Mouse (Mus musculus) testis, adult 2 months (tissue): ENCODE results near the gene Pon2. TPM values are rescaled to one million over a fixed set of nuclear protein-coding genes. Genes with fewer than 3 reads are reported as not detected.
A peak's percentile ranks its signal among the peaks of the same experiment; 100 is the strongest.

Experiments
- H3K27ac ChIP-seq: fragments of 200-500 bp; 2 replicates; pipeline ENCODE4 v1.5.1; 2012; ENCODE audit warnings: low read depth, low read length; ENCODE audit not compliant: control insufficient read depth, insufficient read depth
- H3K27me3 ChIP-seq: fragments of 200-500 bp; 2 replicates; pipeline ENCODE4 v1.6.1; 2012; ENCODE audit warnings: mild to moderate bottlenecking, low read length, moderate library complexity; ENCODE audit not compliant: control insufficient read depth, insufficient read depth
- H3K36me3 ChIP-seq: fragments of 200-500 bp; 2 replicates; pipeline ENCODE4 v1.6.1; 2012; ENCODE audit warnings: mild to moderate bottlenecking, low read length; ENCODE audit not compliant: control insufficient read depth, insufficient read depth
- H3K4me1 ChIP-seq: fragments of 200-500 bp; 2 replicates; pipeline ENCODE4 v1.6.1; 2012; ENCODE audit warnings: low read length; ENCODE audit not compliant: control insufficient read depth, insufficient read depth
- H3K4me3 ChIP-seq: fragments of 200-500 bp; 2 replicates; pipeline ENCODE4 v1.5.1; 2012; ENCODE audit warnings: low read depth, mild to moderate bottlenecking, low read length, moderate library complexity, mixed read lengths; ENCODE audit not compliant: control insufficient read depth
- CTCF ChIP-seq: fragments of 200-500 bp; IDR thresholded peaks from 2 replicates; pipeline ENCODE4 v1.5.1; 2012; ENCODE audit warnings: low read depth, mild to moderate bottlenecking, inconsistent platforms, low read length, moderate library complexity; ENCODE audit not compliant: control insufficient read depth, insufficient read depth, insufficient replicate concordance
- POLR2A ChIP-seq: fragments of 200-500 bp; IDR thresholded peaks from 2 replicates; pipeline ENCODE4 v1.6.1; 2012; ENCODE audit warnings: low read depth, mild to moderate bottlenecking, inconsistent platforms, low read length, moderate library complexity; ENCODE audit not compliant: control insufficient read depth
- polyA plus RNA-seq: library from polyadenylated mRNA; depleted of rRNA; stranded (reverse); fragments of >200 nt; gene quantifications from 2 replicates; pipeline ENCODE4 v1.2.3, GENCODE M21; 2012

Gene Pon2
- polyA plus RNA-seq, 1 experiment, result 27.9 TPM

DNA sequence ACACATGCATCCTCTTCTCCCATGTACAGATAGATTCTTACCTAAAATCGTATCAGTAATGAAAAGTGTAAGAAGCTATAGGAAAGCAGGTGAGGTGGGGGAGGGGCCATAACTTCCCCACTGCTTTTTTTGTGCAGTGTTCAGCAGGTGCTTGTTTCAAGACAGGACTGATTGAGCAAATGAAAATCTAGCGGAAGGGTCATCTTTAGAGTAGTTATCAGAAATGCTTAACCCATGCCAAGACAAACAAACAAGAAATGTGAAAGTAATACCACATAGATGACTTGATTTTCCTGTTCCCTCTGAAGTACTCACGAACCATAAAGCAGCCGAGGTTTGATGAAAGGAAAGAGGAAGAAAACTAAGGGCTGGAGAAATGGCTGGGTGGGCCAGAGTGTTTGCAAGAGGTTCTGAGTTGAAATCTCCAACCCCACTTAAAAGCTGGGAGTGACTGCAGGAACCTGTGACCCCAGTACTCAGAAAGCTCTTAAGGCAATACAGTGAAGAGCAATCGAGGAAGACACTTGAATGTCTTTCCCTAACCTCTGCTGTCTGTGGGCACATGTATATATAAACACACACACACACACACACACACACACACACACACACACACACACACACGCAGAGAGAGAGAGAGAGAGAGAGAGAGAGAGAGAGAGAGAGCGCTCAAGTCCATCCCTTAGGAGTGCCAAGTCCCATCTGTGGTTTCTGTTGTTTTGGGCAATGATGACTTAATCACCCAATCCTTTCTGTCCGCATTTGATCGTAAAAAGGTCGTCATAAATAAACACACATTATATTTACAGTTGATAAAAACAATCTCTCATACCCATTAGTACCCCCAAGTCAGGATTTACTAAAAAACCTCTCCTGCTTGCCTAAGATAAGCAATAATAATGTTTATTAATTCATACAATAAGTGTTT, 35.7 kb downstream of the Pon2 start:
- TF ChIP-seq POLR2A (no peak), CTCF (no peak)
- Histone ChIP-seq H3K27me3 (no peaks in the 10 kb centered on the region), H3K36me3 (no peaks in the 10 kb centered on the region), H3K4me3 (no peak overlapping the region), H3K27ac (no peak overlapping the region), H3K4me1 (no peaks in the 10 kb centered on the region)

- Histone ChIP-seq H3K27me3 (no peaks in the 10 kb centered on the region), H3K27ac (no peak within 1 kb of the TSS), H3K4me1 (no peaks in the 10 kb centered on the region; the same call in 1 of the 2 replicates), H3K36me3 (no peaks in the 10 kb centered on the region), H3K4me3 (peak within 1 kb of the TSS; percentile 60)
- TF ChIP-seq POLR2A (no peak), CTCF (no peak)
Measured at GRCm38 (mm10) chr6:5255722-5256451, 42.4 kb downstream of the Pon2 start, which contains the start of gene Pon3. Gene Pon3, minus strand, starts transcription at chr6:5256286.

- H3K36me3 ChIP-seq, result no peaks in the 10 kb centered on the region
- no peak overlapping the region for H3K27ac ChIP-seq
- no peak overlapping the region for H3K4me3 ChIP-seq
- H3K27me3 ChIP-seq, result no peaks in the 10 kb centered on the region
- no peak for TF ChIP-seq CTCF
- no peak for TF ChIP-seq POLR2A
- H3K4me1 ChIP-seq, result no peaks in the 10 kb centered on the region; the same call in 1 of the 2 replicates
Measured at GRCm38 (mm10) chr6:5255291-5255690, 43.0 kb downstream of the Pon2 start.

- no peaks in the 10 kb centered on the region; the same call in 1 of the 2 replicates for H3K4me1 ChIP-seq
- H3K27me3 ChIP-seq, result no peaks in the 10 kb centered on the region
- TF ChIP-seq CTCF (no peak), POLR2A (no peak)
- H3K4me3 ChIP-seq, result no peak overlapping the region
- H3K27ac ChIP-seq, result no peak overlapping the region
- H3K36me3 ChIP-seq, result no peaks in the 10 kb centered on the region
Measured at GRCm38 (mm10) chr6:5254869-5255268, 43.4 kb downstream of the Pon2 start.

GRCm38 (mm10) chr6:5245926-5246325, 52.3 kb downstream of the Pon2 start:
- no peaks in the 10 kb centered on the region for H3K36me3 ChIP-seq
- TF ChIP-seq CTCF (no peak), POLR2A (no peak)
- H3K27me3 ChIP-seq, result no peaks in the 10 kb centered on the region
- H3K27ac ChIP-seq, result no peak overlapping the region
- no peak overlapping the region for H3K4me3 ChIP-seq
- H3K4me1 ChIP-seq, result no peaks in the 10 kb centered on the region

- H3K27ac ChIP-seq, result no peak overlapping the region
- no peaks in the 10 kb centered on the region for H3K36me3 ChIP-seq
- no peak for TF ChIP-seq POLR2A
- no peak for TF ChIP-seq CTCF
- H3K4me3 ChIP-seq, result no peak overlapping the region
- no peaks in the 10 kb centered on the region for H3K27me3 ChIP-seq
- H3K4me1 ChIP-seq, result no peaks in the 10 kb centered on the region
Measured at GRCm38 (mm10) chr6:5238799-5239198, 59.5 kb downstream of the Pon2 start.

- TF ChIP-seq CTCF (no peak), POLR2A (no peak)
- no peaks in the 10 kb centered on the region for H3K4me1 ChIP-seq
- H3K4me3 ChIP-seq, result no peak overlapping the region
- H3K36me3 ChIP-seq, result no peaks in the 10 kb centered on the region
- no peak overlapping the region for H3K27ac ChIP-seq
- no peaks in the 10 kb centered on the region for H3K27me3 ChIP-seq
Measured at GRCm38 (mm10) chr6:5237510-5237909, 60.7 kb downstream of the Pon2 start.
